Mouse (Mus musculus): ENCODE data around the gene Pdik1l. TPM values are rescaled to one million over a fixed set of nuclear protein-coding genes. Genes with fewer than 3 reads are reported as not detected.

Gene Pdik1l
- polyA plus RNA-seq, 1 experiment from 2014 or later = 38.5 TPM

DNA sequence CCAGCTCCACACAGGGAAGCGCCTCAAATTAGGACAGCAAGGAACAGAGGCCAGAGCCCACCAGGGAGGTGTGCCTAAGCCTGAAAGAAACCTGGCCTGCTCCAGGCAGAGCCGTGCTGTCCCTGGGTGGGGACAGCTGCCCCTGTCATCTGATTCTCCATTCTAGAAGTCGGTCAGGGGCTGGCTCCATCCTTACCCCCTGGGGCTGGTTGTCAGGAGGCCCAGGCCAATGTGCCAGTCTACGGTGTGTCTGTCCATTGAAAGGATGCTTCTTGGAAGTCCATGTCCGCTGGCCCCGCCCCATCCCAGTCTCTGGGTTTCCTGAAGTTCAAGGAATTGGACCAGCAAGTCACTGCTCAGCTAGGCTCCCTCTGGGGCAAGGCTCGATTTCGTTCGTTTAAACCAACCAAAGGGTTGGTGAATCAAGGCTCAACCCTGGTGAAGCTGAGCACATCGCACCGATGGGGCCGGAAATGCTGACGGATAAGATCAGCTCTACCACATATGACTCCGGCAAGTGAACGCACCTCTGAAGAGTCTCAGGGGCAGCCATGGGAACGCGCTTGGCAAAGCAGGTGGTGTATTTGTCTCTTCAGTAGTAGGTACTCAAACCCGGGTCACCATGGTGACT is 5.5 kb upstream of the Pdik1l start:
- Histone ChIP-seq H3K36me3 (replicated peaks; ENCODE audit: control insufficient read depth, insufficient read depth) (no peaks in the 10 kb centered on the region), H3K9me3 (ENCODE audit: control insufficient read depth, low read length) (0 out of 2 replicates have a peak, but pooled peaks cover 3% of the 10 kb centered on the region), H3K27me3 (ENCODE audit: control insufficient read depth, insufficient read depth, low read length) (no peaks in the 10 kb centered on the region), H3K4me3 (replicated peaks; ENCODE audit: low read length) (no peak overlapping the region), H3K9ac (no peak overlapping the region), H3K4me2 (replicated peaks) (no peak overlapping the region), H3K27ac (no peak overlapping the region), H3K4me1 (replicated peaks; ENCODE audit: control insufficient read depth, insufficient read depth, low read length) (peaks cover 8% of the 10 kb centered on the region)
- WGBS = 69% methylated on average over 18 of the region's 18 CpGs
- no peak for ATAC-seq (ENCODE audit: low FRiP score)
- DNase-seq (ENCODE audit: low spot score) = no peak

DNA sequence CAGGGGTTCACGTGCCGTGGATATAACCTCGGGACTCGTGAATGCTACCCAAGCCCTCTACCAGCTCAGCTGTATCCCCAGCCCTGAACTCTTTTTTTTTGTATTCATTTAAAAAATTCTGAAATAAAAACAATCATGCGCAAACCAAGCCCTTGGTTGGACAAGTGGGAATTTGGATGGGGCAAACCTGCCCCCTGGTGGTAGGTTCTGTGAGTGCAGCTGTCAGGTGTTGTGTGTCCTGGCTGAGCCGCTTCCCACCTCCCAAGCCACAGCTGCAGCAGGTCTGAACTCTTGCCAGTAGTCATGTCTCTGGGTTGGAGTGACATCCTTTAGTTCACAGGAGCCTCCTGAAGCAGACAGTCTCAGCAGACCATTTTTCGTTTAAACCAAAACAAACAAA is 4.4 kb upstream of the Pdik1l start:
- Histone ChIP-seq H3K9ac (no peak overlapping the region), H3K27ac (no peak overlapping the region), H3K4me3 (replicated peaks; ENCODE audit: low read length) (no peak overlapping the region), H3K9me3 (ENCODE audit: control insufficient read depth, low read length) (0 out of 2 replicates have a peak, but pooled peaks cover 3% of the 10 kb centered on the region), H3K4me2 (replicated peaks) (no peak overlapping the region), H3K36me3 (replicated peaks; ENCODE audit: control insufficient read depth, insufficient read depth) (no peaks in the 10 kb centered on the region), H3K27me3 (ENCODE audit: control insufficient read depth, insufficient read depth, low read length) (no peaks in the 10 kb centered on the region), H3K4me1 (replicated peaks; ENCODE audit: control insufficient read depth, insufficient read depth, low read length) (peaks cover 10% of the 10 kb centered on the region)
- peak; percentile 86 for DNase-seq (ENCODE audit: low spot score)
- ATAC-seq (ENCODE audit: low FRiP score) = no peak
- 22% methylated on average over 7 of the region's 7 CpGs for WGBS

DNA sequence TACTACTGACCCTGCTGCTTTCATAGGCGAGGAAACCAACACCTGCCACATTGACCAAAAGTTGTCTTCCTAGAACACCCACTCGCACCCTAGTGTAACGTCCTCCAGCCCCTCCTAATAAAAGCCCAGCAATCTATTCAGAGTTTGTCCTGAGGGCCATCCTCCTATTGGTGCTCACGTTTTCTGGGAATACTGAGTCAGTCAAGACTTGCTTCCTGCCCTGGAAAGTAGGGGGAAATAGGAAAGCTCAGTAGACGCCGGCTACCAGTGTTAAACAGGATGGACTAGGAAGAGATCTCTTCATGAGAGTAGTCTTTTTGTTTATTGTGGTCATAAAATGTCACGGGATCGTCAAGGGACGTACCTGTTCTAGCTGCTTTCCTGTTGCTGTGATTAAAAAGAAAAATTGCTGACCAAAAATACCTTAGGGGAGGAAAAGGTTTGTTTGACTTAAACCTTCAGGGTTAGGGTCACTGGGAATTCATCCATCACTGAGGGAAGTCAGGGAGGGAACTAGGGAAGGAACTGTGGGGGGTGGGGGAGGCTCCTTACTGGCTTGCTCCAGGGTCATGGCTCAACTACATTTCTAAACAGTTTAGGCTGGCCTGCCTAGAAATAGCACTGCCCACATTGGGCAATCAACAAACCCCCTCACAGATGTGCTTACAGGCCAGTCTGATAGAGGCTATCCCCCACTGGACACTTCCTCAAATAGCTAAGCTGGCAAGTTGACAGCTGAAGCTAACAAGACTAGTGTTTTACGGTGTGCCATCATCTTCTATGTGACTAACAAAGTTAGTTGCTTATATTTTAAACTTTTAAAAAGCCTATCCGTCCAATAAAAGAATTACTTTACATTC is 932 bp upstream of the Pdik1l start:
- Histone ChIP-seq H3K36me3 (replicated peaks; ENCODE audit: control insufficient read depth, insufficient read depth) (peaks cover 9% of the 10 kb centered on the region), H3K4me2 (replicated peaks) (peak overlapping the region; percentile 65), H3K27ac (peak overlapping the region; percentile 99), H3K4me3 (replicated peaks; ENCODE audit: low read length) (peak overlapping the region; percentile 99), H3K27me3 (ENCODE audit: control insufficient read depth, insufficient read depth, low read length) (no peaks in the 10 kb centered on the region), H3K9me3 (ENCODE audit: control insufficient read depth, low read length) (no peaks in the 10 kb centered on the region), H3K9ac (peak overlapping the region; percentile 93), H3K4me1 (replicated peaks; ENCODE audit: control insufficient read depth, insufficient read depth, low read length) (peaks cover 20% of the 10 kb centered on the region)
- DNase-seq (ENCODE audit: low spot score) (no peak), ATAC-seq (ENCODE audit: low FRiP score) (no peak)
- 44% methylated on average over 11 of the region's 11 CpGs for WGBS

DNA sequence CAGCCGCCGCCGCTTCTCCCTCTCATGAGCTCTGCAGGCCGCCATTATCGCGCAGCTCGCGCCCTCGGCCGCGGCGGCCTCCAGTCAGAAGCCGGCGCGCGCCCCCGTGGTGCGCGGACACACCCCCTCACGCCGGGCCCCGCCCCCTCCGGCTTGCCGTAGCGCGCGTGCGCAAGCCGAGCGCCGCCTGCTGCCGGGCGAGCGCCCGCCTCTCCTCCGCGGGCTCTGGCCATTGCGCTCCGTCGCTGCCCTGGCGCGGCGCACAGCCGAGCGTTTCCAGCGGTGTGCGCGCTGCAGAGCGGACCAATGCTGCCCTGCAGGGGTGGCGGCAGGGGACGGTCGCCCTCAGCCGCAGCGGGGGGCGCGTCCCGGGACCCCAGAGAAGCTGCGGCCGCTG is 529 bp downstream of the Pdik1l start:
- peak overlapping the region; percentile 93 for H3K9ac ChIP-seq
- H3K4me3 ChIP-seq (replicated peaks; ENCODE audit: low read length) = peak overlapping the region; percentile 99
- WGBS = under 1% methylated on average over 45 of the region's 59 CpGs
- no peaks in the 10 kb centered on the region for H3K27me3 ChIP-seq (ENCODE audit: control insufficient read depth, insufficient read depth, low read length)
- H3K36me3 ChIP-seq (replicated peaks; ENCODE audit: control insufficient read depth, insufficient read depth) = peaks cover 24% of the 10 kb centered on the region
- peaks cover 20% of the 10 kb centered on the region for H3K4me1 ChIP-seq (replicated peaks; ENCODE audit: control insufficient read depth, insufficient read depth, low read length)
- DNase-seq (ENCODE audit: low spot score) (peak; percentile 99), ATAC-seq (ENCODE audit: low FRiP score) (peak; percentile 95)
- H3K4me2 ChIP-seq (replicated peaks) = peak overlapping the region; percentile 89
- peak overlapping the region; percentile 99 for H3K27ac ChIP-seq
- H3K9me3 ChIP-seq (ENCODE audit: control insufficient read depth, low read length) = no peaks in the 10 kb centered on the region

DNA sequence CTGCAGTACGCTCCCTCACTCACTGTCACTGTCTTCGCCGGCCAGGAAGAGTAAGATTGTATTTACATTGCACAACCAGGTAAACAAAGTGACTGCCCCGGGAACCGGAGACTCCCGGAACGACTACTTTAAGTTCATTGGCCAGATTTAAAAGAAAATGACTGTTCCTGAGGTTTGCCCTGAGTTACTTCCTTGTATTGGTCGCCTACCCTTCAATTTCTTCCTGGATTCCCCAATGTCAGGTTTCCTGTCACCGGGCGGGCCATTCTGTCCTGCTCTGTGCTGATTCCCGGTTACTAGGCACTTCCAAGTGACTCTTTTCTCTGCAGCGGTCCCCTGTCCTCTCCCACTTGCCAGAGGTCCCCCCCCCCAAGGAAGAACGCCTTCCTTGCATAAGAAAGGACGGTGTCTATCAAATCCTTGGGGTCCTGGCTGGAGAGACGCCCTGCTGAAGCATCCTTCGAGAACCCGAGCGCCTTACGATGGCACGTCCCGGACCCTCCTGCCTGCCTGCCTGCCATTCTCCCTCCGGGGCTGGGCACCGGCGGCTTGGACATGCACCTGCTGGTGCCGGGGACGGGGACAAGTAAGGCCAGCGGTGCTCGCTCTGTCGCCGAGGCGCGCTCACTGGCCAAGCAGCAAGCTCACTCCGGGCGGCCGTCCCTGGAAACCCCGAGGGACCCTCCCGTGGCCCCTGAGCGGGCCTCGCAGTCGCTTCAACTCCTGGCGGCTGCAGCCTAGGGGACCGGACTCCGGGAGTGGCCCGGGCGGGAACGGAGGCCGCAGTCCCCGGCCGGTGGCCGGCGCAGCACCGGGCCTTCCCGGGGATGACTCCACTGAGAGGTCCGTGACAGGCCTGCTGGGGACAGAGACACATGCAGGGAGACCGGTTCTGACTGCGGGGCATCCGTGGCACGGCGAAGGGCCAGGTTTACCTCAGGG is 1.2 kb downstream of the Pdik1l start:
- Histone ChIP-seq H3K27ac (peak overlapping the region; percentile 99), H3K36me3 (replicated peaks; ENCODE audit: control insufficient read depth, insufficient read depth) (peaks cover 30% of the 10 kb centered on the region), H3K9ac (peak overlapping the region; percentile 93), H3K4me2 (replicated peaks) (peak overlapping the region; percentile 89), H3K4me1 (replicated peaks; ENCODE audit: control insufficient read depth, insufficient read depth, low read length) (peaks cover 20% of the 10 kb centered on the region), H3K9me3 (ENCODE audit: control insufficient read depth, low read length) (no peaks in the 10 kb centered on the region), H3K27me3 (ENCODE audit: control insufficient read depth, insufficient read depth, low read length) (no peaks in the 10 kb centered on the region), H3K4me3 (replicated peaks; ENCODE audit: low read length) (peak overlapping the region; percentile 99)
- ATAC-seq (ENCODE audit: low FRiP score) (peak; percentile 66), DNase-seq (ENCODE audit: low spot score) (no peak)
- WGBS = 3% methylated on average over 54 of the region's 59 CpGs

DNA sequence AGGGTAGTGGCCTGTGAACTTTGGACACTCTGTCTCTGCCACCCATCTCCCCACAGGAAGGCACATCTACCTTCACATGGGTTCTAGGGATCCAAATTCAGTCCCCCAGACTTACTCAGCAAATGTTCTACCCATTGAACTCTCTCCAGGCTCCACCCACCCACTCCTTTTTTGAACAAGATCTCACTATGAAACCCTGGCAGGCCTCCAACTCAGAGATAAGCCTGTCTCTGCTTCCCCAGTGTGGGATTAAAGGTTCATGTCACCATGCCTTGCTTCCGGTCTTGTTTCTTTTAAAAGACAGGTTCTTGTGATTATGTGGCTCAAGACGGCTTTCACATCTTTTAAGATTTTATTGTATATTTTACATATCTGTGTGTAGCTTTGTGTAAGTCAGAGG is 2.8 kb downstream of the Pdik1l start:
- H3K9ac ChIP-seq = no peak overlapping the region
- H3K4me1 ChIP-seq (replicated peaks; ENCODE audit: control insufficient read depth, insufficient read depth, low read length) = peaks cover 20% of the 10 kb centered on the region
- WGBS = 96% methylated on average over 2 of the region's 2 CpGs
- peaks cover 46% of the 10 kb centered on the region for H3K36me3 ChIP-seq (replicated peaks; ENCODE audit: control insufficient read depth, insufficient read depth)
- no peak overlapping the region for H3K4me2 ChIP-seq (replicated peaks)
- no peaks in the 10 kb centered on the region for H3K9me3 ChIP-seq (ENCODE audit: control insufficient read depth, low read length)
- ATAC-seq (ENCODE audit: low FRiP score) = no peak
- DNase-seq (ENCODE audit: low spot score) = no peak
- no peaks in the 10 kb centered on the region for H3K27me3 ChIP-seq (ENCODE audit: control insufficient read depth, insufficient read depth, low read length)
- H3K27ac ChIP-seq = no peak overlapping the region
- H3K4me3 ChIP-seq (replicated peaks; ENCODE audit: low read length) = no peak overlapping the region

DNA sequence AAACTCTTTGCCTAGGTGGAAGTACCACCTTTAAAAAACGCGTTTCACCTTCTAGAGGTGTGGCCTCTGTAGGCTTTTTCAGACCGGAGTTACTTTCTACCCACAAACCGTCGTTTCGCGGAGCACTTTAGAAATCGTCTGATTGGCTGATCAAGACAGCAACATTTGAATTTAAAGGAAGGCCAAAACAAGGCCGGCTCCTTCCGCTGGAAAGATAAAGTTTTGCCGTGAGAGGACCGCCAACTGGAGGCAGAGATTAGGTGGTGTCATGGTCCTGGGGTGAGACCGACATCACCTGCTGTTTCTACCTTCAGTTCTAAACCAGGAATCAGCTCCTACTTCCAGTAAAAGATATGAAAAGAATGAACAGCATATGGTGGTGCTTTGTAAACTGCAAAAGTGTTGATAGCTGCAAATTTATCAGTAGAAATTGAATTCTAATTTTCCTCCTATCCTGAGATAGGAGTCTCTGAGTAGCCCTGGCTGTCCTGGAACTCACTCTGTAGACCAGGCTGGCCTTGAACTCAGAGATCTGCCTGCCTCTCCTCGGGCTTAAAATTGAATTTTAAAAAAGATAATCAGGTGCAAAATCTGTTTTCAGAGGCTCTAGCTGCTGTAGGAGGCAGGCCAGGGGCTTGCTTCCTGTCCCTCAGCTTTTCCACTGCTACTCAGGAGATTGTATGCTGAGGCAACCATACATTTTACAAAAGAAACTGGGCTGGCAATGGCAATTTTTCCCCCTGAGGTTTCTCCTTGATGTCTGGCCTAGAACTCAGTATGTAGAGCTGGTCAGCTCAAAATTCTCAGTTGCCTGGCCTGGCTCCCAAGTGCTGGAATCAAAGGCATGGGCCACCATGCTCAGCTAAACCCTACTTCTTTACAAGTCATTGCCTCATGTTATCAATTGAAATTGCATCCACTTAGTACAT is 14.0 kb downstream of the Pdik1l start:
- peaks cover 34% of the 10 kb centered on the region for H3K36me3 ChIP-seq (replicated peaks; ENCODE audit: control insufficient read depth, insufficient read depth)
- H3K27ac ChIP-seq = no peak overlapping the region
- no peaks in the 10 kb centered on the region for H3K27me3 ChIP-seq (ENCODE audit: control insufficient read depth, insufficient read depth, low read length)
- no peaks in the 10 kb centered on the region for H3K9me3 ChIP-seq (ENCODE audit: control insufficient read depth, low read length)
- WGBS = 6% methylated on average over 14 of the region's 14 CpGs
- H3K4me1 ChIP-seq (replicated peaks; ENCODE audit: control insufficient read depth, insufficient read depth, low read length) = no peaks in the 10 kb centered on the region
- peak overlapping the region; percentile 15; the same call in 1 of the 2 replicates for H3K4me2 ChIP-seq (replicated peaks)
- no peak for DNase-seq (ENCODE audit: low spot score)
- ATAC-seq (ENCODE audit: low FRiP score) = no peak
- H3K9ac ChIP-seq = no peak overlapping the region
- H3K4me3 ChIP-seq (replicated peaks; ENCODE audit: low read length) = no peak overlapping the region

DNA sequence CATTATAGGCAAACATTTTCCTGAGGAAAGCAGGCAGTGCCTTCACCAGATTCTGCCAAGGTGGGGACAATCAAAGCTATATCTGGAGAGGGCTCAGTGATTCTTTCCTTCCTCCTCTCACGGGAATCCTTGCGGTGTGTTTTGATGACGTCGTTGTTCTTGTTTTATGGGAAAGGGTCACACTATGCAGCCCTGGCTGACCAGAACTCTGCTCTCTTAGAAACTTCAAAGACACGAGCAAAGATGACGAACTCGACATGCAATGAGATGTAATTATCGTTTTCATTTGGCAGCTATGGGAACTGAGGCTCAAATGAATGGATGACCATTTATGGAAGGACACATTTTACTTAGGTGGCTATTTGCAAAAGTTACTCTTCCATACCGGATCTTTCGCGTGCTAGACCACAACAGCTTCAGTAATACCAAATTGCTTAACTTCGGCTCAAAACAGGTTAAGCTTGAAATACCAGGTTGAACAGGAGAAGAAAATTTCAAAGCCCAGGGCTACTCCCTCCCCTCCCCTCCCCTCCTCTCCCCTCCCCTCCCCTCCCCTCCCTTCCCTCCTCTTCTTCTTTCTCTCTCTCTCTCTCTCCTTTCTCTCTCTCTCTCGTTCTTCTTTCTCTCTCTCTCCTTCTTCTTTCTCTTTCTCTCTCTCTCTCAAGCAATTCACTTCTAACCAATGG is 14.8 kb downstream of the Pdik1l start:
- peak overlapping the region; percentile 15; the same call in 1 of the 2 replicates for H3K4me2 ChIP-seq (replicated peaks)
- no peak overlapping the region for H3K9ac ChIP-seq
- peaks cover 26% of the 10 kb centered on the region for H3K36me3 ChIP-seq (replicated peaks; ENCODE audit: control insufficient read depth, insufficient read depth)
- H3K27ac ChIP-seq = no peak overlapping the region
- no peak overlapping the region for H3K4me3 ChIP-seq (replicated peaks; ENCODE audit: low read length)
- H3K4me1 ChIP-seq (replicated peaks; ENCODE audit: control insufficient read depth, insufficient read depth, low read length) = no peaks in the 10 kb centered on the region
- DNase-seq (ENCODE audit: low spot score) (no peak), ATAC-seq (ENCODE audit: low FRiP score) (no peak)
- WGBS = 33% methylated on average over 12 of the region's 13 CpGs
- no peaks in the 10 kb centered on the region for H3K27me3 ChIP-seq (ENCODE audit: control insufficient read depth, insufficient read depth, low read length)
- no peaks in the 10 kb centered on the region for H3K9me3 ChIP-seq (ENCODE audit: control insufficient read depth, low read length)

Measured in hindbrain, embryonic 14.5 days (tissue).